Mouse (Mus musculus) olfactory bulb, adult 2 months (tissue): ENCODE measurements around the gene Nfkbia. TPM values are rescaled to one million over a fixed set of nuclear protein-coding genes. Genes with fewer than 3 reads are reported as not detected.
A peak's percentile ranks its signal among the peaks of the same experiment; 100 is the strongest.

Experiments
- H3K27ac ChIP-seq: fragments of 200-500 bp; 2 replicates; pipeline ENCODE4 v1.5.1; 2012; ENCODE audit warnings: low read depth, low read length; ENCODE audit not compliant: insufficient read depth
- H3K4me1 ChIP-seq: fragments of 200-500 bp; 2 replicates; pipeline ENCODE4 v1.6.1; 2012; ENCODE audit warnings: low read length; ENCODE audit not compliant: control insufficient read depth, insufficient read depth
- H3K4me3 ChIP-seq: fragments of 200-500 bp; 2 replicates; pipeline ENCODE4 v1.5.1; 2012; ENCODE audit warnings: mild to moderate bottlenecking, low read depth, low read length, moderate library complexity; ENCODE audit not compliant: insufficient read depth
- CTCF ChIP-seq: fragments of 200-500 bp; IDR thresholded peaks from 2 replicates; pipeline ENCODE4 v1.5.1; 2012; ENCODE audit warnings: low read depth, mild to moderate bottlenecking, low read length, moderate library complexity; ENCODE audit not compliant: insufficient read depth
- POLR2A ChIP-seq: fragments of 200-500 bp; IDR thresholded peaks from 2 replicates; pipeline ENCODE4 v1.6.1; 2012; ENCODE audit warnings: mild to moderate bottlenecking, low read depth, low read length, moderate library complexity; ENCODE audit not compliant: insufficient read depth
- WGBS: fragments of 180-500 bp; shearing (Covaris S2); methylation state at CpG from one replicate; pipeline ENCODE4 v1.1.7; 2018; 5-methylcytosine and 5-hydroxymethylcytosine counted together
- polyA plus RNA-seq: library from polyadenylated mRNA; stranded (reverse); fragments of >200 nt; gene quantifications from 2 replicates; pipeline ENCODE4 v1.2.4, GENCODE M21; 2012; ENCODE audit warnings: low replicate concordance; ENCODE audit not compliant: missing spikeins, insufficient read depth, insufficient read length

Nfkbia gene
- polyA plus RNA-seq, 1 experiment: not detected

GRCm38 (mm10) chr12:55471344-55471743 lies 21.1 kb downstream of the Nfkbia start:
- Histone ChIP-seq H3K27ac (no peak overlapping the region), H3K4me1 (peaks cover 21% of the 10 kb centered on the region), H3K4me3 (no peak overlapping the region)
- TF ChIP-seq POLR2A (no peak), CTCF (no peak)
- 94% methylated on average over 9 of the region's 9 CpGs for WGBS

- 84% methylated on average over 5 of the region's 5 CpGs for WGBS
- Histone ChIP-seq H3K27ac (no peak overlapping the region), H3K4me1 (peaks cover 30% of the 10 kb centered on the region), H3K4me3 (no peak overlapping the region)
- no peak for TF ChIP-seq CTCF
- TF ChIP-seq POLR2A: no peak
These were observed 22.0 kb downstream of the Nfkbia start for GRCm38 (mm10) chr12:55470442-55470841.

- Histone ChIP-seq H3K27ac (no peak overlapping the region), H3K4me1 (peaks cover 36% of the 10 kb centered on the region), H3K4me3 (no peak overlapping the region)
- WGBS: 86% methylated on average over 10 of the region's 10 CpGs
- TF ChIP-seq CTCF (no peak), POLR2A (no peak)
These were observed 24.9 kb downstream of the Nfkbia start for GRCm38 (mm10) chr12:55467331-55468180.

- H3K4me1 ChIP-seq: peaks cover 36% of the 10 kb centered on the region
- no peak overlapping the region for H3K27ac ChIP-seq
- no peak overlapping the region for H3K4me3 ChIP-seq
- WGBS: 59% methylated on average over 5 of the region's 5 CpGs
- TF ChIP-seq POLR2A (no peak), CTCF (no peak)
These were observed 25.6 kb downstream of the Nfkbia start for GRCm38 (mm10) chr12:55466816-55467215.

GRCm38 (mm10) chr12:55466088-55466701 lies 26.3 kb downstream of the Nfkbia start:
- Histone ChIP-seq H3K4me1 (peaks cover 36% of the 10 kb centered on the region), H3K4me3 (no peak overlapping the region), H3K27ac (0 out of 2 replicates have a peak overlapping the region, but pooled peaks have one; percentile 16)
- TF ChIP-seq POLR2A (no peak), CTCF (no peak)
- 35% methylated on average over 7 of the region's 7 CpGs for WGBS

GRCm38 (mm10) chr12:55465401-55465983 lies 27.0 kb downstream of the Nfkbia start:
- 80% methylated on average over 17 of the region's 17 CpGs for WGBS
- TF ChIP-seq POLR2A: no peak
- TF ChIP-seq CTCF: no peak
- H3K4me3 ChIP-seq: no peak overlapping the region
- H3K4me1 ChIP-seq: peaks cover 36% of the 10 kb centered on the region
- H3K27ac ChIP-seq: 0 out of 2 replicates have a peak overlapping the region, but pooled peaks have one; percentile 16

- 0 out of 2 replicates have a peak overlapping the region, but pooled peaks have one; percentile 16 for H3K27ac ChIP-seq
- peaks cover 36% of the 10 kb centered on the region for H3K4me1 ChIP-seq
- H3K4me3 ChIP-seq: no peak overlapping the region
- no peak for TF ChIP-seq POLR2A
- TF ChIP-seq CTCF: no peak
- WGBS: 31% methylated on average over 14 of the region's 14 CpGs
These were observed 27.5 kb downstream of the Nfkbia start for GRCm38 (mm10) chr12:55464846-55465361.

- peaks cover 36% of the 10 kb centered on the region for H3K4me1 ChIP-seq
- peak overlapping the region; percentile 43 for H3K27ac ChIP-seq
- 20% methylated on average over 16 of the region's 16 CpGs for WGBS
- H3K4me3 ChIP-seq: no peak overlapping the region
- no peak for TF ChIP-seq CTCF
- TF ChIP-seq POLR2A: no peak
These were observed 28.2 kb downstream of the Nfkbia start for GRCm38 (mm10) chr12:55463992-55464845.
